Mouse (Mus musculus): Measurements from ENCODE around the gene Ppef1. TPM values are rescaled to one million over a fixed set of nuclear protein-coding genes. Genes with fewer than 3 reads are reported as not detected.

Gene Ppef1
- total RNA-seq, 1 experiment from 2014 or later, result not detected

- ATAC-seq (replicated peaks; ENCODE audit: insufficient number of reproducible peaks, low FRiP score, low TSS enrichment, poor library complexity, severe bottlenecking), result no peak
These were observed 134.5 kb downstream of the Ppef1 start for GRCm38 (mm10) chrX:160601053-160601452.

- no peak for ATAC-seq (replicated peaks; ENCODE audit: insufficient number of reproducible peaks, low FRiP score, low TSS enrichment, poor library complexity, severe bottlenecking)
These were observed 136.8 kb downstream of the Ppef1 start for GRCm38 (mm10) chrX:160598562-160599458.

- no peak for ATAC-seq (replicated peaks; ENCODE audit: insufficient number of reproducible peaks, low FRiP score, low TSS enrichment, poor library complexity, severe bottlenecking)
These were observed 137.5 kb downstream of the Ppef1 start for GRCm38 (mm10) chrX:160598055-160598454.

GRCm38 (mm10) chrX:160592933-160593332 lies 142.6 kb downstream of the Ppef1 start:
- ATAC-seq (replicated peaks; ENCODE audit: insufficient number of reproducible peaks, low FRiP score, low TSS enrichment, poor library complexity, severe bottlenecking), result no peak

GRCm38 (mm10) chrX:160590147-160590546 lies 145.4 kb downstream of the Ppef1 start:
- no peak for ATAC-seq (replicated peaks; ENCODE audit: insufficient number of reproducible peaks, low FRiP score, low TSS enrichment, poor library complexity, severe bottlenecking)

- ATAC-seq (replicated peaks; ENCODE audit: insufficient number of reproducible peaks, low FRiP score, low TSS enrichment, poor library complexity, severe bottlenecking), result no peak
These were observed 147.0 kb downstream of the Ppef1 start for GRCm38 (mm10) chrX:160588523-160588922.

GRCm38 (mm10) chrX:160585110-160585509 lies 150.5 kb downstream of the Ppef1 start:
- ATAC-seq (replicated peaks; ENCODE audit: insufficient number of reproducible peaks, low FRiP score, low TSS enrichment, poor library complexity, severe bottlenecking), result no peak

- no peak for ATAC-seq (replicated peaks; ENCODE audit: insufficient number of reproducible peaks, low FRiP score, low TSS enrichment, poor library complexity, severe bottlenecking)
These were observed 151.3 kb downstream of the Ppef1 start for GRCm38 (mm10) chrX:160584148-160584838.

GRCm38 (mm10) chrX:160583589-160583988 lies 152.0 kb downstream of the Ppef1 start:
- no peak for ATAC-seq (replicated peaks; ENCODE audit: insufficient number of reproducible peaks, low FRiP score, low TSS enrichment, poor library complexity, severe bottlenecking)

Other genes starting within 250 kb of the Ppef1 start
- gene Phka2, start 233.6 kb downstream of the Ppef1 start, total RNA-seq (2017), result 17.5 to 40.7 TPM (median 33.9 TPM) in 3 replicates
- not detected in 3 replicates for gene Rs1, start 32.2 kb upstream of the Ppef1 start, total RNA-seq (2017)
- 0.76 TPM in 1 of 3 replicates, not detected in the others for gene Gja6, start 171.3 kb upstream of the Ppef1 start, total RNA-seq (2017)